In the genomic region with DNA sequence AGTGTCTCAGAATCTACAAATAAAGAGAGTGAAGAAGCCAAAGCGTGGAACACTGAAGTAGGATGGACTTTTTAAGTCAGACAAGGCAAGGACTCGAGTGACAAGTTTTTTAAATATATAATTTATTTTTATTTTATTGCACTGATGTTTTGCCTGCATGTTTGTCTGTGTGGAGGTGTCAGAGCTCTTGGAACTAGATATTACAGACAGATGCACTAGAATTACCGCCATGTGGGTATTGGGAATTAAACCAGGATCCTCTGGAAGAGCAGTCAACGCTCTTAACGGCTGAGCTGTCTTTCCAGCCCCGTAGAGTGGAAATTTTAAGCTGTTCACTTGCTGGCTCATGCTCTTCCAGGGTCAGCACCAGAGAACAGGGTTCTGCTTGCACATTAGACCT, we compare ENCODE assay signal across 17 mouse cellular contexts. TPM values are rescaled to one million over a fixed set of nuclear protein-coding genes. Genes with fewer than 3 reads are reported as not detected.
DNase-seq lines count a peak whose midpoint lies in the region; ATAC-seq and TF ChIP-seq lines count a peak whose summit lies in the region.
"Had no signal": no experiment of that assay in that cellular context is flagged by ENCODE, and none has a peak within 500 bp of the region (broad histone marks: within the 10 kb centered on the region; RNA-seq: fewer than 3 reads in every experiment).

No protein-coding gene starts in this region.

- no peaks in the 10 kb centered on the region for H3K27me3 ChIP-seq in hindbrain, postnatal 0 days (ENCODE audit: insufficient read depth, low read length)
- H3K27me3 ChIP-seq: midbrain, embryonic 15.5 days had no signal

- H3K9me3 ChIP-seq in hindbrain, postnatal 0 days (ENCODE audit: low read length): no peaks in the 10 kb centered on the region
- H3K9me3 ChIP-seq: heart, embryonic 10.5 days; midbrain, embryonic 15.5 days had no signal

- TF ChIP-seq CTCF in left cerebral cortex, adult 2 months (IDR thresholded peaks at IDR 0.05): no peak
- TF ChIP-seq CTCF in hindbrain, postnatal 0 days (IDR thresholded peaks at IDR 0.05; ENCODE audit: low read depth): no peak

- DNase-seq in cerebellum, adult 11-12 months: peak; percentile 20
- DNase-seq in cerebellum, postnatal 25 days: no peak
- no peak for DNase-seq in frontal cortex, postnatal 25 days (ENCODE audit: low spot score in 2 of 2)
- DNase-seq in left cerebral cortex, adult 2 months (ENCODE audit: extremely low spot score in 1 of 2, low spot score in 2 of 2): no peak
- no peak for DNase-seq in left cerebral cortex, postnatal 4 days
- DNase-seq in layer of hippocampus, adult 9-10 months (ENCODE audit: low spot score): peak; percentile 39
- no peak for DNase-seq in hindbrain, postnatal 0 days (ENCODE audit: low spot score)
- DNase-seq: adrenal gland, adult 8-10 months; lung, adult 2 months; thymus, adult 18-20 months had no signal

- WGBS in hindbrain, postnatal 0 days: 64% methylated on average over 6 of the region's 6 CpGs

- no peak overlapping the region for H3K4me2 ChIP-seq in hindbrain, postnatal 0 days (ENCODE audit: low read depth, low read length)
- H3K4me2 ChIP-seq: midbrain, embryonic 15.5 days had no signal

- H3K4me1 ChIP-seq in hindbrain, postnatal 0 days (ENCODE audit: insufficient read depth, low read length): peaks cover 26% of the 10 kb centered on the region

- ATAC-seq in frontal cortex, adult (ENCODE audit: low TSS enrichment): peak; percentile 7; the same call in 1 of the 2 replicates
- no peak for ATAC-seq in hindbrain, postnatal 0 days
- ATAC-seq: intestine, embryonic 16.5 days; midbrain, embryonic 15.5 days had no signal

- H3K9ac ChIP-seq in hindbrain, postnatal 0 days (replicated peaks; ENCODE audit: low read length): no peak overlapping the region
- H3K9ac ChIP-seq: midbrain, embryonic 15.5 days had no signal

- H3K4me3 ChIP-seq in left cerebral cortex, adult 2 months: no peak overlapping the region
- no peak overlapping the region for H3K4me3 ChIP-seq in hindbrain, postnatal 0 days (ENCODE audit: low read length)
- H3K4me3 ChIP-seq: heart, embryonic 10.5 days; midbrain, embryonic 15.5 days had no signal

- intact Hi-C loops in left cerebral cortex, adult 2 months (cut with DNase I): no loop called here
- intact Hi-C loops in left cerebral cortex, postnatal 4 days (cut with DNase I): loop anchor here (5.0 kb wide), 1 partner anchor 104 kb away; the partner anchor contains the start of gene Hnrnpll

- no peaks in the 10 kb centered on the region for H3K36me3 ChIP-seq in hindbrain, postnatal 0 days (ENCODE audit: insufficient read depth, low read length)
- H3K36me3 ChIP-seq: heart, embryonic 10.5 days; midbrain, embryonic 15.5 days had no signal

- H3K27ac ChIP-seq in left cerebral cortex, adult 2 months: peak overlapping the region; percentile 92
- no peak overlapping the region for H3K27ac ChIP-seq in hindbrain, postnatal 0 days
- H3K27ac ChIP-seq: heart, embryonic 10.5 days; midbrain, embryonic 15.5 days had no signal

RNA-seq across cellular contexts. Expression of gene Galm, which starts 39.1 kb away (rescaled TPM):
- 1 to 10 TPM; 1.8 to 2.6 TPM for total RNA-seq in left cerebral cortex, adult 2 months (2021)
- total RNA-seq in left cerebral cortex, postnatal 4 days (2021): 1 to 10 TPM; 1.2 to 1.5 TPM
- total RNA-seq in hindbrain, postnatal 0 days (2014; rRNA removed): 1.9 and 2.6 TPM in 2 replicates
- polyA plus RNA-seq in hindbrain, postnatal 0 days (2015; fragmentation: Nextera tagmentation; extraction: Ambion mirVana): 2.4 and 2.8 TPM in 2 replicates

RNA-seq across cellular contexts. Expression of gene Srsf7, which starts 40.8 kb away (rescaled TPM):
- 100 to 1,000 TPM; 103 to 115 TPM for total RNA-seq in left cerebral cortex, adult 2 months (2021)
- total RNA-seq in left cerebral cortex, postnatal 4 days (2021): 100 to 1,000 TPM; 179 to 182 TPM
- 111 and 129 TPM in 2 replicates for total RNA-seq in hindbrain, postnatal 0 days (2014; rRNA removed)
- polyA plus RNA-seq in hindbrain, postnatal 0 days (2015; fragmentation: Nextera tagmentation; extraction: Ambion mirVana): 227 and 240 TPM in 2 replicates

RNA-seq across cellular contexts. Expression of gene Ttc39d, which starts 40.9 kb away (rescaled TPM):
- under 1 TPM in 1 of 2 experiments, not detected in 1; 0.18 TPM for total RNA-seq in left cerebral cortex, adult 2 months (2021)
- under 1 TPM in 1 of 2 experiments, not detected in 1; 0.28 TPM for total RNA-seq in left cerebral cortex, postnatal 4 days (2021)
- not detected in 2 replicates for total RNA-seq in hindbrain, postnatal 0 days (2014; rRNA removed)
- 0.09 TPM in 1 of 2 replicates, not detected in the other for polyA plus RNA-seq in hindbrain, postnatal 0 days (2015; fragmentation: Nextera tagmentation; extraction: Ambion mirVana)
- total RNA-seq: liver, adult 2 months had no signal
- polyA plus RNA-seq: heart, embryonic 10.5 days; hindbrain, embryonic 11.5 days; intestine, embryonic 16.5 days; liver, adult 2 months; urinary bladder, adult 2 months had no signal

RNA-seq across cellular contexts. Expression of gene Gemin6, which starts 57.9 kb away (rescaled TPM):
- total RNA-seq in left cerebral cortex, adult 2 months (2021): 1 to 10 TPM; 5.3 to 5.9 TPM
- total RNA-seq in left cerebral cortex, postnatal 4 days (2021): 1 to 10 TPM; 6.8 to 8.4 TPM
- total RNA-seq in hindbrain, postnatal 0 days (2014; rRNA removed): 2.1 and 3.3 TPM in 2 replicates
- 17.9 and 19.1 TPM in 2 replicates for polyA plus RNA-seq in hindbrain, postnatal 0 days (2015; fragmentation: Nextera tagmentation; extraction: Ambion mirVana)

Comparison
In these comparisons a context has a peak if more than half of its experiments do, and no peak if none do; other contexts are left out.
1. DNase-seq: peak in cerebellum, adult 11-12 months (single experiment) and layer of hippocampus, adult 9-10 months (single experiment); none in cerebellum, postnatal 25 days (0 of 2), frontal cortex, postnatal 25 days (0 of 2), left cerebral cortex, adult 2 months (0 of 2), left cerebral cortex, postnatal 4 days (single experiment) and hindbrain, postnatal 0 days (single experiment).